Mouse (Mus musculus): Measurements from ENCODE around the gene Pik3r1. TPM values are rescaled to one million over a fixed set of nuclear protein-coding genes. Genes with fewer than 3 reads are reported as not detected.

Gene Pik3r1
- total RNA-seq, 1 experiment = 7.3 TPM

DNA sequence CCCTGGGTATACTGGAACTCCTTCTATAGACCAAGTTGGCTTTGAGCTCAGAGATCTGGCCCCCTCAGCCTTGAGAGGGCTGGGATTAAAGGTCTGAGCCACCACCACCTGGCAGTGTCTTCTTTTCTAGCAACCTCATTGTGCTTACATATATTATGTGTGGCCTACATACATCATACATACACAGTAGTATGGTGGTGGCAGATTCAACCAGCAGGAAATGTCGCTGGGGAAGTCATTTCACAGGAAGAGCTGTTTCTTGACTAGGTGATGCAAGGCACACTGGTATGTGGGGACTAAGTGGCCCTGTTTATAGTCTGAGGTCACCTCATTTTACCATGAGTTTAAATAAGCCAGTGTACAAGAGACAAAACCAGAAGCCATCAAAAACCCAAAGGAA lies 87.9 kb downstream of the Pik3r1 start:
- Histone ChIP-seq H3K4me1 (ENCODE audit: control insufficient read depth in 2 of 2, insufficient read depth in 2 of 2, low read length in 2 of 2, poor library complexity in 1 of 2) (no peaks in the 10 kb centered on the region), H3K4me3 (ENCODE audit: insufficient read depth in 1 of 2, low read depth in 1 of 2, low read length in 2 of 2, poor library complexity in 1 of 2, severe bottlenecking in 1 of 2) (no peak overlapping the region), H3K36me3 (ENCODE audit: control insufficient read depth, insufficient read depth, low read length, poor library complexity, severe bottlenecking) (peaks cover 8% of the 10 kb centered on the region; the same call in 1 of the 2 replicates), H3K9ac (ENCODE audit: insufficient read depth, low read depth, low read length, poor library complexity, severe bottlenecking) (no peak overlapping the region), H3K27ac (ENCODE audit: insufficient read depth, low read depth, low read length, poor library complexity, severe bottlenecking) (no peak overlapping the region), H3K9me3 (ENCODE audit: control insufficient read depth, insufficient read depth, low read depth, low read length) (no peaks in the 10 kb centered on the region)
- in situ Hi-C loops (cut with MboI; ENCODE audit: low sequenced_read_pairs in 2 of 2, unreplicated experiment in 2 of 2) = no loop called here
- TF ChIP-seq ZC3H11A (IDR thresholded peaks at IDR 0.05; ENCODE audit: borderline replicate concordance, low read depth, low read length) (no peak), ZNF384 (IDR thresholded peaks at IDR 0.05; ENCODE audit: low read depth, low read length) (no peak)
- DNase-seq (ENCODE audit: low read depth, low spot score) = no peak

DNA sequence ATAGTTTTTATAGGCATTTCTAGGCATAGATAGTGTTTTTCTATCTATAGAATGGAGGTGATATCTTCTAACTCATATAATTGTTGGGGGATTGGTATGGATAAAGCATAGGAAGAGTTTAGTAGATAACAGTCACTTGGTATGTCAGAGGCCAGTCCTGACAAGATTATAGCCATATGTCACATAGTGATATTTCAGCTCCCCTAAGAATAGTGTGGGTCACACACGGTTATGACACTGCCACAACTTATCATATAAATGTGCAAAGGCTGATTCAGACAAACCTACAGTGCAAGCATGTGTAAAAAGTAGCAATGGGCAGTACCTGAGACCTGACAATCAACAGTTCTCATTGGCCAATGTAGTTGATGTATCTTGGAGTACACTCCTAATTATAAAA lies 89.0 kb downstream of the Pik3r1 start:
- in situ Hi-C loops (cut with MboI; ENCODE audit: low sequenced_read_pairs in 2 of 2, unreplicated experiment in 2 of 2) = no loop called here
- Histone ChIP-seq H3K4me3 (ENCODE audit: insufficient read depth in 1 of 2, low read depth in 1 of 2, low read length in 2 of 2, poor library complexity in 1 of 2, severe bottlenecking in 1 of 2) (no peak overlapping the region), H3K9me3 (ENCODE audit: control insufficient read depth, insufficient read depth, low read depth, low read length) (no peaks in the 10 kb centered on the region), H3K36me3 (ENCODE audit: control insufficient read depth, insufficient read depth, low read length, poor library complexity, severe bottlenecking) (no peaks in the 10 kb centered on the region), H3K27ac (ENCODE audit: insufficient read depth, low read depth, low read length, poor library complexity, severe bottlenecking) (no peak overlapping the region), H3K9ac (ENCODE audit: insufficient read depth, low read depth, low read length, poor library complexity, severe bottlenecking) (no peak overlapping the region), H3K4me1 (ENCODE audit: control insufficient read depth in 2 of 2, insufficient read depth in 2 of 2, low read length in 2 of 2, poor library complexity in 1 of 2) (no peaks in the 10 kb centered on the region)
- no peak for DNase-seq (ENCODE audit: low read depth, low spot score)
- no peak for TF ChIP-seq HCFC1 (IDR thresholded peaks at IDR 0.05; ENCODE audit: borderline replicate concordance, insufficient read depth, low read length)
- no peak for TF ChIP-seq ZNF384 (IDR thresholded peaks at IDR 0.05; ENCODE audit: low read depth, low read length)
- TF ChIP-seq CHD2 (IDR thresholded peaks at IDR 0.05; ENCODE audit: low read depth, low read length) = no peak
- no peak for TF ChIP-seq ZC3H11A (IDR thresholded peaks at IDR 0.05; ENCODE audit: borderline replicate concordance, low read depth, low read length)
- no peak for TF ChIP-seq MAFK (IDR thresholded peaks at IDR 0.05; ENCODE audit: insufficient read depth, low read depth, low read length)

DNA sequence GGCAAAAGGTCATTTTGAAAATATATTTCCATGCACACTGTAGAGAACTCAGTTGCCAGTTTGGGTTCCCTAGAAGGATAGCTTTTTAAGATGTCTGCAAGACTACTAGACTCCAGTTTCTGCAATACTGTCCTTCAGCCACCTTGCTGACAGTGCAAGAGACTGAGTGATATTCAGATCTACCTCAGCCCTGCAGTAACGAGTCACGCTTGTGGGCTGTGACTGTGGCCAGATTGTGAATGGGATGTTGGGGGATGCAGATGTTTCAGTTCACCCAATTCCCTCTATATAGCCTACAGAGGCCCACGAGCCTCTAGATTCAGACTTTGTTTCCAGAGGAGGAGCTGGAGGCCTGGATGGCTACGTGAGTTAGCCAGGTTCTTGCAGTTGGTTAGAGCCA lies 90.0 kb downstream of the Pik3r1 start:
- in situ Hi-C loops (cut with MboI; ENCODE audit: low sequenced_read_pairs in 2 of 2, unreplicated experiment in 2 of 2) = no loop called here

DNA sequence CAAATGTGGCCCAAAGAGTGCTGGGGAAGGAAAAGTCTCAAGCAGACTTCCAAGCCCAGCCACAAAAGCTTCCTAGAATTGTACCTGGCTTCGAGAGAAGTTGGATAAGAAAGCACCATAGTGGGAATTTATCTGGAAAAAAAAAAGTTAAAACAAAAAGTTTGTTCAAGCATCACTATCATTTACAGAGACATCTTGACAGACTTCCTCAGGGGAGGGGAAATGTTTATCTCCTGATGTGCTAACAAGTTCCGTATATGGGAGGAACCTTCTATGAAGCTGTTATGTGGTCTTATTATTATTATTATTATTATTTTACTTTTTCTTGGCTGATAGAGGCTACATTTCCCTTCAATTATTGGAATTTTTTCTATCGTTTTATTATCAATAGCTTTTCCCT lies 94.1 kb downstream of the Pik3r1 start:
- no peaks in the 10 kb centered on the region for H3K4me1 ChIP-seq (ENCODE audit: control insufficient read depth in 2 of 2, insufficient read depth in 2 of 2, low read length in 2 of 2, poor library complexity in 1 of 2)
- H3K4me3 ChIP-seq (ENCODE audit: insufficient read depth in 1 of 2, low read depth in 1 of 2, low read length in 2 of 2, poor library complexity in 1 of 2, severe bottlenecking in 1 of 2) = no peak overlapping the region
- in situ Hi-C loops (cut with MboI; ENCODE audit: low sequenced_read_pairs in 2 of 2, unreplicated experiment in 2 of 2) = no loop called here
- H3K27ac ChIP-seq (ENCODE audit: insufficient read depth, low read depth, low read length, poor library complexity, severe bottlenecking) = no peak overlapping the region
- no peaks in the 10 kb centered on the region for H3K36me3 ChIP-seq (ENCODE audit: control insufficient read depth, insufficient read depth, low read length, poor library complexity, severe bottlenecking)
- no peak for TF ChIP-seq MAFK (IDR thresholded peaks at IDR 0.05; ENCODE audit: insufficient read depth, low read depth, low read length)
- no peak for TF ChIP-seq ZNF384 (IDR thresholded peaks at IDR 0.05; ENCODE audit: low read depth, low read length)
- TF ChIP-seq CHD2 (IDR thresholded peaks at IDR 0.05; ENCODE audit: low read depth, low read length) = no peak
- TF ChIP-seq ZC3H11A (IDR thresholded peaks at IDR 0.05; ENCODE audit: borderline replicate concordance, low read depth, low read length) = no peak
- no peak for TF ChIP-seq HCFC1 (IDR thresholded peaks at IDR 0.05; ENCODE audit: borderline replicate concordance, insufficient read depth, low read length)
- no peak for DNase-seq (ENCODE audit: low read depth, low spot score)
- H3K9me3 ChIP-seq (ENCODE audit: control insufficient read depth, insufficient read depth, low read depth, low read length) = no peaks in the 10 kb centered on the region
- no peak overlapping the region for H3K9ac ChIP-seq (ENCODE audit: insufficient read depth, low read depth, low read length, poor library complexity, severe bottlenecking)

More for the DNA sequence above, 90.0 kb downstream of the Pik3r1 start:
- no peak for DNase-seq (ENCODE audit: low read depth, low spot score)
- H3K4me3 ChIP-seq (ENCODE audit: insufficient read depth in 1 of 2, low read depth in 1 of 2, low read length in 2 of 2, poor library complexity in 1 of 2, severe bottlenecking in 1 of 2) = no peak overlapping the region
- H3K27ac ChIP-seq (ENCODE audit: insufficient read depth, low read depth, low read length, poor library complexity, severe bottlenecking) = no peak overlapping the region
- TF ChIP-seq HCFC1 (IDR thresholded peaks at IDR 0.05; ENCODE audit: borderline replicate concordance, insufficient read depth, low read length) (no peak), CHD2 (IDR thresholded peaks at IDR 0.05; ENCODE audit: low read depth, low read length) (no peak), ZC3H11A (IDR thresholded peaks at IDR 0.05; ENCODE audit: borderline replicate concordance, low read depth, low read length) (no peak), ZNF384 (IDR thresholded peaks at IDR 0.05; ENCODE audit: low read depth, low read length) (no peak), MAFK (IDR thresholded peaks at IDR 0.05; ENCODE audit: insufficient read depth, low read depth, low read length) (no peak)
- H3K9me3 ChIP-seq (ENCODE audit: control insufficient read depth, insufficient read depth, low read depth, low read length) = no peaks in the 10 kb centered on the region
- no peaks in the 10 kb centered on the region for H3K4me1 ChIP-seq (ENCODE audit: control insufficient read depth in 2 of 2, insufficient read depth in 2 of 2, low read length in 2 of 2, poor library complexity in 1 of 2)
- no peak overlapping the region for H3K9ac ChIP-seq (ENCODE audit: insufficient read depth, low read depth, low read length, poor library complexity, severe bottlenecking)
- no peaks in the 10 kb centered on the region for H3K36me3 ChIP-seq (ENCODE audit: control insufficient read depth, insufficient read depth, low read length, poor library complexity, severe bottlenecking)

DNA sequence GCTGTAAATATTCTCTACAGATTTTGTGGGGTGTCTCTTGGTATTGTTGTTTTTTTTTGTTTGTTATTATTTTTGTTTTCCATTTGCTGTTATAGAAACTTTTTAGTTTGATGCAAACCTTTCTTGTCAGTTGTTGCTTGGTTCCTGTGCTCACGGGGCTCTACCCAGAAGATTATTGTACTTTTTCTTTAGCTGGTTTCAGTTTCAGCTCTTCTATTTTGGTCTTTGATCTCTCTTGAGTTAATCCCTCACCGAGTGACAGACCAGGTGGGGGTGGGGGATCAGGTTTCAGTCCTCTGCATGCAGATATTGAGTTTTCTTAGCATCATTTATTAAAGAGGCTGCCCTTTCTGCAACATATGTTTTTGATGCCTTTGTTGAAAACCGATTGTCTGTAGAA lies 99.2 kb downstream of the Pik3r1 start:
- Histone ChIP-seq H3K36me3 (ENCODE audit: control insufficient read depth, insufficient read depth, low read length, poor library complexity, severe bottlenecking) (no peaks in the 10 kb centered on the region), H3K4me3 (ENCODE audit: insufficient read depth in 1 of 2, low read depth in 1 of 2, low read length in 2 of 2, poor library complexity in 1 of 2, severe bottlenecking in 1 of 2) (no peak overlapping the region), H3K4me1 (ENCODE audit: control insufficient read depth in 2 of 2, insufficient read depth in 2 of 2, low read length in 2 of 2, poor library complexity in 1 of 2) (no peaks in the 10 kb centered on the region), H3K9ac (ENCODE audit: insufficient read depth, low read depth, low read length, poor library complexity, severe bottlenecking) (no peak overlapping the region), H3K27ac (ENCODE audit: insufficient read depth, low read depth, low read length, poor library complexity, severe bottlenecking) (no peak overlapping the region), H3K9me3 (ENCODE audit: control insufficient read depth, insufficient read depth, low read depth, low read length) (peaks cover 6% of the 10 kb centered on the region; the same call in 1 of the 2 replicates)
- TF ChIP-seq HCFC1 (IDR thresholded peaks at IDR 0.05; ENCODE audit: borderline replicate concordance, insufficient read depth, low read length) (no peak), CHD2 (IDR thresholded peaks at IDR 0.05; ENCODE audit: low read depth, low read length) (no peak), MAFK (IDR thresholded peaks at IDR 0.05; ENCODE audit: insufficient read depth, low read depth, low read length) (no peak), ZNF384 (IDR thresholded peaks at IDR 0.05; ENCODE audit: low read depth, low read length) (no peak), ZC3H11A (IDR thresholded peaks at IDR 0.05; ENCODE audit: borderline replicate concordance, low read depth, low read length) (no peak)
- DNase-seq (ENCODE audit: low read depth, low spot score) = no peak
- in situ Hi-C loops (cut with MboI; ENCODE audit: low sequenced_read_pairs in 2 of 2, unreplicated experiment in 2 of 2) = no loop called here

Measured in ES-E14 (cell line).